Mouse (Mus musculus): ENCODE measurements around the gene Zfhx3. TPM values are rescaled to one million over a fixed set of nuclear protein-coding genes. Genes with fewer than 3 reads are reported as not detected.

The Zfhx3 gene
- total RNA-seq, 2 experiments from 2014 or later: 0.23 to 1.7 TPM

GRCm38 (mm10) chr8:108309525-108310246 is 367.2 kb downstream of the Zfhx3 start:
- ATAC-seq (replicated peaks; ENCODE audit: low FRiP score, poor library complexity, severe bottlenecking): no peak

DNA sequence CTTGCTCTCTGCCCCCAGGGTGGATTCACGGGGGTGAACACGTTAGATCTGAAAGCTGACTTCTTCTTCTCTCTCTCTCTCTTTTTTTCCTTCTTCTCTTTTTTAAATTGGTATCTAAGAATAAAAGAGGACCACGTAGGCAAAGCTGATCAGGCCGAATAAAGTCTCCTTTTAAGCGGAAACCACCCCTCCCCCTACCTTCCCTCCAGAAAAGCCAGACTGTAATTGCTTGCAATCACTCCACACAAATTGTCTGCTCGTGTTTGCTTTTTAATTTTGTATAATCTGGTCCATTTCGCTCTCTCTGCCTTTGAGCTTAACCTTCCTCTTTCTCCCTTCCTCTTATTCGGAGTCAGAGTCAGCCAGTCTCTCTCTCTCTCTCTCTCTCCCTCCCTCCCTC is 372.6 kb downstream of the Zfhx3 start:
- ATAC-seq (replicated peaks; ENCODE audit: low FRiP score, poor library complexity, severe bottlenecking): no peak

DNA sequence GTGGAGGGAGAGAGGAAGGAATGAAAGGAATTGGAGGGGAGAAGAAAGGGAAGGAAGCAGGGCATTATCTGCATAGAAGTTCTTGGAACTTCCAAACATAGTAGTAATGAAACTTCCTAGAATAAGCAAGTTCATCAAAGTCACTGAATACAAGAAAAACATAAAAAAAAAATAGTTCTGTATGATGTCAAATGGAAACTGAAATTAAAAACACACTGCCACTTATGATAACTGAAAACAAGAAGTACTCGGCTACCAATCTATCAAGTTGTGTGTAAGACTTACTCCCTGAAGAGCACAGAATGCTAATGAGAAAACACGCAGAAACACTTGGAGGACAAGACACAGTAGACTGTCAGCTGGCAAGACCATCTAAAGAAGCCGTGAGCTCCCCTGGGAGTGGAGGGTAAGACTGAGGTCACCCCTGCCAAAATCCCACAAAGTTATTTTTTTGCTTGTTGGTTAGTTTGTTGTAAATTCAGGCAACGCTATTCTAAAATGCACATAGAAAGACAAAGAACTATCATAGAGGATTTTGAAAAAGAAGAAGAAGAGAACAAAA is 375.2 kb downstream of the Zfhx3 start:
- no peak for ATAC-seq (replicated peaks; ENCODE audit: low FRiP score, poor library complexity, severe bottlenecking)

- no peak for ATAC-seq (replicated peaks; ENCODE audit: low FRiP score, poor library complexity, severe bottlenecking)
These were observed 385.3 kb downstream of the Zfhx3 start for GRCm38 (mm10) chr8:108327711-108328110.

DNA sequence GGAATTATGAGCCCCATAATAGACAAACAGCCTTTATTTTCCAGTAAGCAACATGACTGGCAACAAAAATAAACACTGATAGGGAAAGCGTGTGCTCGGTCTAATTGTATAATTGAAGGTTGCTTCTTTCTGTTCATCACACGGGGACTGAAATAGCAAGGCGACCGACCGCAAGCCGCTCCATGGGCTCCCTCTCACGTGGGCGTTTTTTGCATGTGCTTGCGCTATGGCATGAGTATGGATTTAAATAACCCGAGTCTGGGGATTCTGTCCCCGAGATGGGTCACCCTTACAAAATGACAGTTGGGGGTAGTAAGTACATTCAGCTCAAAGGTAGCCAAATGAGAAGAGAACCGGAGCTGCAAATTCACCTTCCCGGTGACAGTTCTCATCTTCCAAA is 405.9 kb downstream of the Zfhx3 start:
- no peak for ATAC-seq (replicated peaks; ENCODE audit: low FRiP score, poor library complexity, severe bottlenecking)

- no peak for ATAC-seq (replicated peaks; ENCODE audit: low FRiP score, poor library complexity, severe bottlenecking)
These were observed 406.3 kb downstream of the Zfhx3 start for GRCm38 (mm10) chr8:108348776-108349175.

DNA sequence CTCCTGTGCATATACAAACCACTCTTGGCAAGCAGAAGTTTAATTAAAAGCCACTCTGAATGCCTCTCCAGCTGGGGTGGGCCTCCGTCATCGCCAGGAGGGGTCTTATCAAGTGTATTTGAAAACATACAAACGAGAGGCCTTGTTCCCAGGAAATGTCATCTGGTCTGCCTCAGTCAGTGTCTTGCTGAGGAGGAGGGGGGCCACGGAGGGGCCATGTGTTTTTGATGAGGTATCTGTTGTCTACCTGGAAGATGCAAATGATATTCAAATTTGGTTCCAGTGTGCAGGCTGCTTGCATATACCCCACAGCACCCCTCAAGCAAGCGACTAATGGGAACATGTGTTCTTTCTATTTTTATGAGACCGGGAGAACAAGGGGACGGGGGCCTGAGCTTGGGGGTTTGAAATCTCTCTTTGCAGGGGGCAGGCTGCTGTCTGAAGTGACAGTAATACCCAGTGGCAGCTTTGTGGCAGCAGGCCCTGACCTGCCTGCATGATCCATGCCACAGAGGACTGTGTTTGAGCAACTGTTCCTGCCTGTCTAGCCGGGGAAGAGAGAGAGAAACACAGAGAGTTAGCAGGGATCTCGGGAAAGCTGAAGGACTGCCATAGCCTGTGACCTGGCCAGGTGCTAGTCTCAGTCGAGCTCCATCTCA is 412.8 kb downstream of the Zfhx3 start:
- no peak for ATAC-seq (replicated peaks; ENCODE audit: low FRiP score, poor library complexity, severe bottlenecking)

DNA sequence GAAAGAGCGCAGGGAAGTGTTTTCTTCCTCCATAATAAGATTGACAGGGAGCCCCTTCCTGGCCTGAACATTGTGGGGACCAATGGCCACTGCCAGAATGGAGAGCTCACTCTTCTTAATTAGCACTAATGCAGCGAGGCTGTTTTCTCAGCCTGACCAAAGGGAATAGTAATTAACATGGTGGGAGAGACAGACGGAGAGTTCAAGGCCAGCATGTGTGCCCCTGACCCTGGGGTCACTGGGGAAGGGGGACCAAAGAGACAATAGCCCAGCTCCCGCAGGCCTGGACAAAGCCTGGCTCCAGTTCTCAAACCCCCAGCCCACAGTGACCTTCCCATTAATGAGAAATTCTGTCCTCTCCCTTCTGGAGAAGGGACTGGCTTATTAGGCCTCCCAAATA is 419.0 kb downstream of the Zfhx3 start:
- ATAC-seq (replicated peaks; ENCODE audit: low FRiP score, poor library complexity, severe bottlenecking): no peak

GRCm38 (mm10) chr8:108362421-108362820 is 420.0 kb downstream of the Zfhx3 start:
- no peak for ATAC-seq (replicated peaks; ENCODE audit: low FRiP score, poor library complexity, severe bottlenecking)

GRCm38 (mm10) chr8:108363435-108363834 is 421.0 kb downstream of the Zfhx3 start:
- ATAC-seq (replicated peaks; ENCODE audit: low FRiP score, poor library complexity, severe bottlenecking): no peak

- ATAC-seq (replicated peaks; ENCODE audit: low FRiP score, poor library complexity, severe bottlenecking): no peak
These were observed 421.4 kb downstream of the Zfhx3 start for GRCm38 (mm10) chr8:108363856-108364255.

GRCm38 (mm10) chr8:108369081-108369480 is 426.6 kb downstream of the Zfhx3 start:
- ATAC-seq (replicated peaks; ENCODE audit: low FRiP score, poor library complexity, severe bottlenecking): no peak

GRCm38 (mm10) chr8:108370731-108371130 is 428.3 kb downstream of the Zfhx3 start:
- ATAC-seq (replicated peaks; ENCODE audit: low FRiP score, poor library complexity, severe bottlenecking): no peak

- ATAC-seq (replicated peaks; ENCODE audit: low FRiP score, poor library complexity, severe bottlenecking): no peak
These were observed 430.6 kb downstream of the Zfhx3 start for GRCm38 (mm10) chr8:108373046-108373445.

GRCm38 (mm10) chr8:108378036-108378435 is 435.6 kb downstream of the Zfhx3 start:
- ATAC-seq (replicated peaks; ENCODE audit: low FRiP score, poor library complexity, severe bottlenecking): no peak

DNA sequence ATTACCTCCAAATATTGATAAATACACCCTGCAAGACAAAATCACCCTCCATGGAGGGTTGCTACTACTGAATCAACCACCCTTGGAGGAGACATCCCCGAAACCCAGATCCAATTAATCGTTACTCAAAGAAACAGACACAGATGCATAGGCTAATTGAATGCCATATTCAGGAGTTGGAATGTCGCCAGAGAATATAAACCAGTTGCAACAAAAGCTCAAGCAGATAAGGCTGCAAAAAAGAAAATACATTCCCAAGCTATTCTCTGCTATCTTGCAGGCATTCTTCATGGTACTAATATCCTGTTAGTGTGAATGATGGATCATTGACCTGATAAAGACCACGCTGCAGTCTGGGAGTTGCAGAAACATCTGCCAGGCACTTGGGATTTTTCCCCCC is 440.7 kb downstream of the Zfhx3 start:
- ATAC-seq (replicated peaks; ENCODE audit: low FRiP score, poor library complexity, severe bottlenecking): no peak

GRCm38 (mm10) chr8:108387160-108387912 is 444.9 kb downstream of the Zfhx3 start:
- no peak for ATAC-seq (replicated peaks; ENCODE audit: low FRiP score, poor library complexity, severe bottlenecking)

DNA sequence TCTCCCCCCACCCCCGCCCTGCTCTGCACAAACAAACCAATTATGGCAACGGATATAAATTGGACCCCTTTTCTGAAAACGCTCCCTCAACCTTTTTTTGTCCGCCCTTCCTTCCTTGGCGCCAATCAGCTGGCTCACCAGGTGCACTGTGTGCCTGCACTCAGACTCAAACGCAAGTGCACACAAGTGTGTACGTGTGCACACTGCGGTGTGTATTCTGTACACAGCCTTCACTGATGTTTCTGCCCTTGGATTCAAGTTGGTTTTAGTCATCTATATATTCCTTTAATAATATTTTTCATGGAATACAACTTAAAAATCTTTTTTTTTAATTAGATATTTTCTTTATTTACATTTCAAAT is 445.4 kb downstream of the Zfhx3 start:
- no peak for ATAC-seq (replicated peaks; ENCODE audit: low FRiP score, poor library complexity, severe bottlenecking)

DNA sequence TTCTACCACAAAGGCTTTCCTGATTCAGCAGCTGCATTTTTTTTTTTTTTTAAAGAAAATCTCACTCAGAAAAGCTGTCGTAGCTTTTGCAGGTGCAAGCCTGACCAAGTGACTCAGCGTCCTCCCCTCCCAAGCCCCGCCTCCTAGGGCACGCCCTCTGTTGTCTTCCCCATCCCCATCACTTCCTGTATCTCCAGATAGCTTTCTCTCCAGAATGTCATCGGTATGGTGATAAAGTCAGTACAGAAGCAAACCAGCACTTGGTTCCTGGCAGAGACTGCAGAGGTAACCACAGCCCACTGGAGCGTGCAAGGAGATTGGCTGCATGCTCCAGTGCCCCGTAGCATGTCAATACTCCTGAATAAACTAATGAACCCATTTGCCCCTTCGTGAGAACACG is 450.5 kb downstream of the Zfhx3 start:
- ATAC-seq (replicated peaks; ENCODE audit: low FRiP score, poor library complexity, severe bottlenecking): no peak

- no peak for ATAC-seq (replicated peaks; ENCODE audit: low FRiP score, poor library complexity, severe bottlenecking)
These were observed 459.7 kb downstream of the Zfhx3 start for GRCm38 (mm10) chr8:108402149-108402548.

All from erythroid progenitor cell, adult 5-6 weeks (primary cell).